Mouse (Mus musculus) MEL (cell line): ENCODE measurements around the gene Rcn2.

ENCODE experiments used
- BHLHE40 ChIP-seq: IDR thresholded peaks from 2 replicates; pipeline ENCODE4 v1.6.1; 2012; ENCODE audit warnings: low read depth, mild to moderate bottlenecking, inconsistent platforms, low read length, improper control_type of control experiment, borderline replicate concordance
- CTCF ChIP-seq, 3 experiments: IDR thresholded peaks in 2 of 3; conservative IDR thresholded peaks in 1 of 3; 2 replicates each; pipeline ENCODE4 v1.5.1; 2011 to 2012; ENCODE audit warnings: low read length in 3 of 3, low read depth in 2 of 3, mild to moderate bottlenecking in 2 of 3, improper control_type of control experiment in 1 of 3, inconsistent platforms in 1 of 3, mixed read lengths in 1 of 3, moderate library complexity in 1 of 3; ENCODE audit not compliant: control insufficient read depth in 1 of 3, insufficient read depth in 1 of 3, poor library complexity in 1 of 3, severe bottlenecking in 1 of 3
- MAX ChIP-seq: IDR thresholded peaks from 2 replicates; pipeline ENCODE4 v1.6.1; 2011; ENCODE audit warnings: low read length, improper control_type of control experiment
- MYC ChIP-seq: IDR thresholded peaks from 2 replicates; pipeline ENCODE4 v1.6.1; 2011; ENCODE audit warnings: low read depth, mild to moderate bottlenecking, low read length, improper control_type of control experiment, moderate library complexity
- NELFE ChIP-seq: IDR thresholded peaks from 2 replicates; pipeline ENCODE4 v1.6.1; 2011; ENCODE audit warnings: low read depth, low read length, improper control_type of control experiment
- RAD21 ChIP-seq: IDR thresholded peaks from 2 replicates; pipeline ENCODE4 v1.6.1; 2011; ENCODE audit warnings: mild to moderate bottlenecking, low read depth, low read length, improper control_type of control experiment
- TCF12 ChIP-seq: IDR thresholded peaks from 2 replicates; pipeline ENCODE4 v1.6.1; 2014; ENCODE audit warnings: low read depth, mild to moderate bottlenecking, inconsistent platforms, low read length, improper control_type of control experiment, moderate library complexity

GRCm38 (mm10) chr9:56092102-56092501, 50.5 kb downstream of the Rcn2 start:
- TF ChIP-seq MAX: no peak
- TF ChIP-seq MYC: no peak
- peak; percentile 24 to 41 (median 37); a peak in 4 of 6 replicates for TF ChIP-seq CTCF (IDR thresholded peaks at IDR 0.05 in 2 of 3, conservative IDR thresholded peaks at IDR 0.05 in 1 of 3; ENCODE audit: control insufficient read depth in 1 of 3, insufficient read depth in 1 of 3, low read depth in 2 of 3, low read length in 3 of 3, poor library complexity in 1 of 3, severe bottlenecking in 1 of 3)
- no peak for TF ChIP-seq NELFE
- TF ChIP-seq BHLHE40: no peak
- TF ChIP-seq RAD21: peak; percentile 12
- no peak for TF ChIP-seq TCF12
